Mouse (Mus musculus) lung, adult 10 weeks (tissue): Measurements from ENCODE around the gene Prl8a1. TPM values are rescaled to one million over a fixed set of nuclear protein-coding genes. Genes with fewer than 3 reads are reported as not detected.

Experiments used
- polyA plus RNA-seq: library from polyadenylated mRNA; stranded (reverse); fragments of 350-450 nt; fragmentation: Illumina TruSeq; extraction: RNeasy Lipid Tissue Mini Kit (QIAGEN cat#74804); gene quantifications from one replicate; pipeline ENCODE4 v1.2.3, GENCODE M21; 2014; ENCODE audit warnings: low read depth, low replicate concordance; ENCODE audit not compliant: insufficient read depth

Gene Prl8a1
- polyA plus RNA-seq, result not detected

GRCm38 (mm10) chr13:27582071-27582470 is at the start of gene Prl8a1:
Gene Prl8a1 (minus strand): TSS chr13:27582171.

DNA sequence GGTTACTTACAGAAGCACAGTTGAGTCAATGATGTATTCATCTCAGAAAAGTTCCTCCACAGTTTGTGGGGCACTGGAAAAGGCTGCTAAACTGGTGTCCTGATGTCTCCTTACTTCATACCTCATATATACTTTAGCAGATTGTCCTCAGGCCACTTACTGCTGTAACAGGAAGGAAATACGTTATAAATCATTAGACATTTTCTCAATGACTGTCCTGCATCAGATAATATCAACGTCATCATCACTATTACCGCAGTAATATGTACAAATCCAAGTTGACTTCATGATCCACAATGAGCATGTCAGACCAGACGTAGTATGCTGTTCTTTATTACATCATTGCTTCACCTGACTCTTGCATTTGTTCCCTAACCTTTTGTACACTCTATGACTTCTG is 28.5 kb upstream of the Prl8a1 start, which contains the start of gene Prl7b1:
TSS of gene Prl7b1 (minus strand) at position 101 of the 400 bp plus-strand sequence.

DNA sequence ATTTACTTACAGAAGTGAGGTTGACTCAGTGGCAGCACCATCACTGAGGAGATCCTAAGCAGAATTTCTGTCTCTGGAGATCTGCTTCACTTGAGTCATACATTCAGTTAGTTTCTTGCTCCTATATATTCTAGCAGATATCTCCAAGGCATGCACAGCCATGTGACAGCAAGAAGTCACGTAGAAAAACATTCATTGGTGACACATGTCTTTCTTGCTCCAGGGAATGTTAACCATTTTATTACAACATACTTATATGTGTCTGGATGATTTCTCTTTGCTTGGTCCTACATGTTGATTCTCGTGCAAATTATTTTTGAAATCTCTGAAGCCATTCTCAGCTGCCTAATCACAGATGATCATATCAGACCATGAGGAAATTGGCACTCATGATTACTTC is 17.5 kb downstream of the Prl8a1 start, which contains the start of gene Prl8a9:
TSS of gene Prl8a9 (minus strand) at position 101 of the 400 bp plus-strand sequence.

Other genes with a start within 250 kb of the Prl8a1 start
- gene Prl8a2, start 236.5 kb downstream of the Prl8a1 start, polyA plus RNA-seq, result not detected
- not detected for gene Prl2b1, start 191.3 kb downstream of the Prl8a1 start, polyA plus RNA-seq
- gene Prl8a6, start 143.5 kb downstream of the Prl8a1 start, polyA plus RNA-seq, result not detected
- not detected for gene Prl8a8, start 69.0 kb downstream of the Prl8a1 start, polyA plus RNA-seq
- gene Prl8a9, start 17.6 kb downstream of the Prl8a1 start, polyA plus RNA-seq, result not detected
- gene Prl7b1, start 28.4 kb upstream of the Prl8a1 start, polyA plus RNA-seq, result not detected
- not detected for gene Prl7a1, start 60.3 kb upstream of the Prl8a1 start, polyA plus RNA-seq
- gene Prl7a2, start 85.9 kb upstream of the Prl8a1 start, polyA plus RNA-seq, result not detected
- gene Prl7d1, start 134.6 kb upstream of the Prl8a1 start, polyA plus RNA-seq, result not detected
- gene Prl7c1, start 198.6 kb upstream of the Prl8a1 start, polyA plus RNA-seq, result not detected
- gene Prl2a1, start 219.5 kb upstream of the Prl8a1 start, polyA plus RNA-seq, result not detected